Mouse (Mus musculus): ENCODE data around the gene Ndufc2.
A peak's percentile ranks its signal among the peaks of the same experiment; 100 is the strongest.

Ndufc2 gene

GRCm38 (mm10) chr7:97387561-97388147 is 12.1 kb upstream of the Ndufc2 start:
- peak; percentile 65 to 67 for DNase-seq

DNA sequence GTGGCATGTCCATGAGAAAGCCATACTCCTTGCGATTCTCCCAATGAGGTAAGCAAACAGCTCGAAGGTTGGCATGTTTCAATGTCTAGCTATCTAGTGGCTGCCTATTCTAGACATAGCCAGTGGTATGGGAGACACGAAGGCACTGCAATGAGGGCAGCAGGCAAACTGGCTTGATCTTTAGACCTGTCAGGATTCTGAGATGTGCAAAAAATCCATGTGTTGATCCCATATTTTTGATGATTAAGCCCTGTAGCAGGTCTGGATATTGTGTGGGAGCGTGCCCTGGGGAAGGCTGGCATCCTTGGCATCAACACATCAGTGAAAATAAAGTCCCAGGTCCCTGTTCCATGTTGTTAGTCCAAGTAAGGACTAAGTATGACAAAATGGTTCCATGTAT is 11.3 kb upstream of the Ndufc2 start:
- no peak for DNase-seq

DNA sequence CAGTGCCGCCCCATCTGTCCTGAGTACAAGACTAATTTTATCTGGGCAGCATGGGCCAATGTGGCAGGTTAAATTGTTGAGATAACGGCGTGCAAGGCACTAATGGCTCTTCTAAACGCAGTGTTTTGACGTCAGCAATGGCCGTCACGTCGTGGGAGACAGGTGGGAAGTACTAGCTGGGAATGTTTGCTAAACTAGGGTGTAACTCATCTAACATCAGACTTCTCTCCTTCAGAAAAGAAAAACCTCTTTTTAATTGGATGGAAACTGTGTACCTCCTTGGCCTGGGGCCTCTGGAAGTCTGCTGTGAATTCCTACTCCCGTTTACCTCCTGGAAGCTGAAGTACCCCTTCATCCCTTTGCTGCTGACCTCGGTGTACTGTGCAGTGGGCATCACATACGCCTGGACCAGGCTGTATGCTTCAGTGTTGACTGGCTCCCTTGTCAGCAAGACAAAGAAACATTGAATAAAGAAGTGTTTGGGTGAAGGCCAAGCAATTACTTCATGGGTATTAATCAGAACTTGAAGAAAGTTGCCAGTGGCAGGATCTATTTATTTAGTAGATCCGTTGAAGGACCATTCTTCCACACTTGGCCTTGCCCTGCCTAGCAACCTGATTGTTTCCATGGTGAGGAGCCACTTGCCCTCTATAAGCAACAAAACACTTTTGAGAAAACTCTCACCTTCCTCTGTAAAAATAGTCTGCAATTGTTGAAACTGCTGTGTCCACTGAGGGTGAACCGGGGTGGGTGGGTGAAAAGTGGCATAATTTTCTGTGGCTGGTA is 8.3 kb upstream of the Ndufc2 start:
- DNase-seq = no peak

DNA sequence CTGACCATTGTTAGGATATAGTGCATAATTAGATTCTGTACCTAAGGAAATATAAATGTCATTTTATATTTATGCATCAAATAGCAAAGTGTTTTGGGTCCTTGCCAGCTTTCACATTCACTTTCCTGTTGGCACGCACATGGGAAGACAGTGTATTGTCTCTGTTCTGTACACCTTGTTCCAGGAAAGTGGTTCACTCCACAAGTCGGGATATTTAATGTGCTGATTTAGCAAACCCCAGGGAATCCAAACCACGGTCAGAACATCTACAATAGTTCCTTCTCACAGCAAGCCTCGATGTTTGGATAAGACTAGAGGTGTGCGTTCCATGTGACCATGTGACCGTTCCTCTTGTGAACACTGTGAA is 7.7 kb upstream of the Ndufc2 start:
- no peak for DNase-seq

GRCm38 (mm10) chr7:97394375-97394774 is 5.4 kb upstream of the Ndufc2 start:
- DNase-seq = no peak

- DNase-seq = no peak
These were observed 860 bp upstream of the Ndufc2 start for GRCm38 (mm10) chr7:97398943-97399342.

- DNase-seq = no peak
These were observed 7.3 kb downstream of the Ndufc2 start for GRCm38 (mm10) chr7:97407145-97407544.

DNA sequence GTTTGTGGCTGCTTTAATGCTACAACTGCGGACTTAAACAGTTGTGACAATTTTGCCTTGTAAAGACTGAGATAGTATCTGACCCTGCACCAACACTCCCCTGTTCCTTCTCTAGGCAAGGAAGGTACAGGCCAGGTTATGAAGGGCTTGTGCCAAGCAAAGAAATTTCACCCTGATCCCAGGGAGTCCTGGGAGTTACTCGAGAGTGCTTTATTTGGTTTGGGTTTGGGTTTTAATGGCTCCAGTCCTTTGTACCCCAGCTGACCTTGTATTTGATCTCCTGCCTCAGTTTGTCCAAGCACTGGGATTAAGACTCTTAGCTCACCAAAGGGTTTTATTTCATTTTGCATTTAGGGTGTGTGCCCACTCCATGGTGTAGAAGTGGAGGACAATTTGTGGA is 11.3 kb downstream of the Ndufc2 start:
- no peak for DNase-seq

DNA sequence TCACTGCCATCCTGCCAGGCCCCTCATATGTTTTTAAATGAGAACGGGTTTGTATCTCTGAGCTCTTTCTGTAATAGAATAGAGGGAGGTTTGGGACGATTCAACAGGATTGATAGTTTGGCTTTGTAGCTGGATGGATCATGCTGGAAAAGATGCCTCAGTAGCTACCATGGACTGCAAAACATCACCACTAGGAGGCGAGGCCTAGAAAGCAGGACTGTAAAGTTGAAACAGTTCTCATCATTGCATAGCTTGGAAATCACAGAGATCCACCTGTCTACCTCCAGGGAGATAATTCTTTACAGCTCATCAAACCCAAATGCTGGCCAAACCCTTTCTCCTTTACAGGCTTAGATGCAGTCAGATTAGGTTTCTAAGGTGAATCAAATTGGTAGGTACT is 11.8 kb downstream of the Ndufc2 start:
- no peak for DNase-seq

GRCm38 (mm10) chr7:97413981-97414380 is 14.2 kb downstream of the Ndufc2 start:
- no peak for DNase-seq

DNA sequence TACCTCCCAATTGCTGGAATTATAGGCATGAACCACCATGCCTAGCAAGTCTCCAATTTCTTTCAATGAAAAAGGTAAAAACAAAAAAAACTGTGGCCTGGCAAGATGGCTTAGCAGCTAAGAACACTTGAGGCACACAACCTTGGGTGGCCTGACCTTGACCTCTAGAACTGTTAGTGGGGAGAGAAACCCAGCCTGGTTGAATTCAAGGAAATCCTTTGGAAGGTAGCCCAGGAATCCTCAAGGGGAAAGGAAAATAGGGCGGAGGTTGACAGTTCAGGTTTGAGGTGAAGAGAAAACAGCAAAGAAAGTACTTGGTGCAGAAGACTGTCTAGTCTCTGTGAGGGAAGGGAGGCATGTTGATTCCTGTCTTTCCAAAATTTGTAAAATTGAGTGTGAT is 14.6 kb downstream of the Ndufc2 start:
- no peak for DNase-seq

DNA sequence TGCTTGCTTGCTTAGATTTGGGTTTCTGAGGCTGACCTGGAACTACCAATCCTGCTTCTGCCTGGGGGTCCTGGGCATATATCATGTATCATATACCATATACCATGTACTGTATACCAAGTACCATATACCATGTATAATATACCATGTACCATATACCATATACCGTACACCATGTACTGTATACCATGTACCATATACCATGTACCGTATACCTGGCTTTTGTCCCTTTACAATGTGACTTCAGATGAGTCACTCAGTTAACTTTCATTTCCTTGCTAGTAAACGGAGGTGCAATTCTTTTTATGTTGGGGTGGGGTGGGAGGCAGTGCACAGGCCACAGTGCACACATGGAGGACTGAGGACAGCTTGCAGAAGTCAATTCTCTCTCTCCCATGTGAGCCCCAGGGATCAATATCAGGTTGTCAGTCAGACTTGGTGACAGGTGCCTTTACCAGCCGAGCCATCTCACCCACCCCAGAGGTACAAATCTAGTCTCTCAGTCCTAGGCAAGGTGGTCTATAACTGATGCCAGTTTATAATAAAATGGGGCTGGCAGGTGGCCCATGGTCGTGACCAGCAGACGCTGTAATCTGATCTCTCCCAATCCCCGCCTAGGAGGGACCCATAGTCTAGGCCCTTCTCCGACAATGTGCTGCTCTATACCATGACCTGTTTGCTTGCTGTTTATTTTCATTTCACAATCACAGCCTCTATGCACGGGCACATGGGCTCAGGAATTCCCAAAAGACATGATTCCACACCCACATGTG is 15.3 kb downstream of the Ndufc2 start:
- peak; percentile 64 to 66 for DNase-seq

- peak in 1 of 2 experiments; percentile 21 for DNase-seq
These were observed 16.7 kb downstream of the Ndufc2 start for GRCm38 (mm10) chr7:97416473-97416872.

- peak; percentile 95 to 97 for DNase-seq
These were observed 17.3 kb downstream of the Ndufc2 start, which contains the start of gene Thrsp for GRCm38 (mm10) chr7:97416906-97417777. Thrsp (minus strand) TSS chr7:97417730.

- DNase-seq = peak; percentile 38 to 43
These were observed 18.9 kb downstream of the Ndufc2 start for GRCm38 (mm10) chr7:97418717-97419116.

DNA sequence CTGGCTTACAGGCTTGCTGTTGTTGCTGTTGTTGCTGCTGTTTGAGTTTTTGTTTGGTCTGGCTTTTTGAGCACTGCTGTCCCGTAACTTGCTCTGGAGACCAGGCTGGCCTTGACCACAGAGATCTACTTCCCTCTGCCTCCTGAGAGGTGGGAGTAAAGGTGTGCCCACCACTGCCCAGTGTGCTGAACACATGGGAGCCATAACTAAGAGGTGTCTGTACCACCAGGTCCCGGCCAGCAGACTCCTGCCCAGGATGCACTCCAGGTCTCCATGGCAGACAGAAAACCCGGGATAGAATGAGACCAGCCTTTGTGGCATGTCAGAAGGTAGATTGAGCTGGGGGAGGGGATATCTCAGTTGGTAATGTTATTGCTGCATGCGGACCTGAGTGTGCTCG is 19.4 kb downstream of the Ndufc2 start:
- no peak for DNase-seq

DNA sequence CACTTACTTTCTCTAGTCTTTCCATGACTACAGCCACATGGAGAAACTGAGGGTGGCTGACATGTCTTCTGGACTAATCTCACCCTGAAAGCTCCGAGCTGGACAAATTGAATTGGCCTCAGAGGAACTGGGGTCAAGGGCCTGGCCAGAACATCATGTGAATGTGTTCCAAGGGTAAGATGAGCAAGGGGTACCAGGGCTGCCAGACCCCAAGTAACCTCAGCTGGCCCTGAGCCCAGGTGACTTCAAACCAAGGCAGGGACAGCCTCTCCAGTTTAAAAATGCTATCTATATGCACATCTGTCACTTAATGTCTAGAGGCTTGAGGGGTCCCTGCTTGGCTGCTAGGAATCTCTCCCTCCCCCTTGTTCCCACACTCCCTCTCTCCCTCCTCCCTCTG is 20.6 kb downstream of the Ndufc2 start:
- DNase-seq = peak; percentile 42 to 47

DNA sequence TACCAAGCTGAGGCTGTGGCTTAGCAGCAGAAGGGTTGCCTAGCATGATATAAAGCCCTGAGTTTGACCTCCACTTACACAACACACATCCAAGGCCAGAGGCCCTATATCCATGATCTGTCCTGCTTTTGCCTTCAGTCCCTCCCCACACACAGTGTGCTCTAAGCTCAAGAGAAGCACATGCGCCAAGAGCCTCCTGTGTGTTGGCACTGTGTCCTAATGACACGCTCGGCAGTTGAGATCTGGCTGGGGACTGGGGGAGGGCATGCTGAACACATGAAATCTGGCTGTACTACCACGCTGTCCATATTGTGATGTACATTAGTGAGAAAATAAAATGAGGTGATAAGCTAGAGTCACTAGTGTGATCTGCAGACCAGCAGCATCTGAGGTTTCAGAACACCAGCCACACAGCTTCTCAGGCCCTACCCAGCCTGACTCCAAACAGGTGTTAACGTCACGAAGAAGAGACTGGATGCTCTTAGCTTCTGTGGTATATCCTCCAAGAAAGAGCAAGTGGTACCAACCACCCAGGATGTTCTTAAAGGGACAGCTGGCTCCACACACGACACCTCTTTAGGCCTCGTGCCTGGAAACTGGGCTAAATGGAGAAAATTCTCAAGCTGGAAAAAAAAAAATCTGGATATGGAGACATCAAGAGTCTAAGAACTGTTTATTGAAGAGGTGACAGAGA is 21.3 kb downstream of the Ndufc2 start:
- peak; percentile 85 to 91 for DNase-seq

DNA sequence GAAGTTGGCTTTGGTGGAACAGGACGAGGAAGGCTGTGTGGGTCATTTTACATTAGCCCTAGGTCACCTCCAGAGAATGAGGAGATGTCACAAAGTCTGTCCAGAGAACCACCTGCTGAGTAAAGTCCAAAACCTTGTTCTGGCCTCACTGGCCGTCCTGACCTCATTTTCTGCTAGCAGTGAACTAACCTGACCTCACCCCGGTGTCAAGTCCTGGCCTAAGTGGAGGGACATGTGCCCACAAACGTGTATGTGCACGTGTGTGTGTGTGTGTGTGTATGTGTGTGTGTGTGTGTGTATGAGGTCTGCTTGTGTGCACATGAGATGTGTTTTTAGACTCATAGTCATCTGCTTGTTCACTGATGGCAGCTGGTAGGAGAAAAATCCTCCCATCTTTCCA is 24.0 kb downstream of the Ndufc2 start:
- DNase-seq = no peak

GRCm38 (mm10) chr7:97424621-97425245 is 24.9 kb downstream of the Ndufc2 start:
- DNase-seq = peak; percentile 97 to 99

- peak; percentile 36 to 42 for DNase-seq
These were observed 26.8 kb downstream of the Ndufc2 start for GRCm38 (mm10) chr7:97426566-97426965.

DNA sequence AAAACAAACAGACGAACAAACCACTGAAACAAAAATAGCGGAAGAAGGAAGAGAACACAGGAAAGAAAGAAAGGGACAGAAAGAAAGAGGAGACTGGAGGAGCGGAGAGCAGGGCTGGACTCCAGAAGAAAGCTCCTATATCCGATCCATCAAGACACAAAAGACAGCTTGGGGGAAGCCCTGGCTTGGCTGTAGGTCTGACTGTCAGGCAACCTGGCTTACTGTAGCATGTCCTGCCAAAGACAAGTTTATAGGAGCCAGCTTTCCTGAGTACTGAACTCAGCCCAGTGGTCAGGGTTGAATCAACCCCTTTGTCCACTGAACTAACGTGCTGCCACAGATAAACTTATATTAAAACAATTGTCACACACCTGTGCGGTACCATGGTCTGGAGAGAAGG is 27.5 kb downstream of the Ndufc2 start:
- peak; percentile 53 to 58 for DNase-seq
